Mouse (Mus musculus): ENCODE data around the gene Sufu. TPM values are rescaled to one million over a fixed set of nuclear protein-coding genes. Genes with fewer than 3 reads are reported as not detected.
A peak's percentile ranks its signal among the peaks of the same experiment; 100 is the strongest.

The Sufu gene
- total RNA-seq, 2 experiments from 2014 or later = 19.4 to 20.1 TPM

DNA sequence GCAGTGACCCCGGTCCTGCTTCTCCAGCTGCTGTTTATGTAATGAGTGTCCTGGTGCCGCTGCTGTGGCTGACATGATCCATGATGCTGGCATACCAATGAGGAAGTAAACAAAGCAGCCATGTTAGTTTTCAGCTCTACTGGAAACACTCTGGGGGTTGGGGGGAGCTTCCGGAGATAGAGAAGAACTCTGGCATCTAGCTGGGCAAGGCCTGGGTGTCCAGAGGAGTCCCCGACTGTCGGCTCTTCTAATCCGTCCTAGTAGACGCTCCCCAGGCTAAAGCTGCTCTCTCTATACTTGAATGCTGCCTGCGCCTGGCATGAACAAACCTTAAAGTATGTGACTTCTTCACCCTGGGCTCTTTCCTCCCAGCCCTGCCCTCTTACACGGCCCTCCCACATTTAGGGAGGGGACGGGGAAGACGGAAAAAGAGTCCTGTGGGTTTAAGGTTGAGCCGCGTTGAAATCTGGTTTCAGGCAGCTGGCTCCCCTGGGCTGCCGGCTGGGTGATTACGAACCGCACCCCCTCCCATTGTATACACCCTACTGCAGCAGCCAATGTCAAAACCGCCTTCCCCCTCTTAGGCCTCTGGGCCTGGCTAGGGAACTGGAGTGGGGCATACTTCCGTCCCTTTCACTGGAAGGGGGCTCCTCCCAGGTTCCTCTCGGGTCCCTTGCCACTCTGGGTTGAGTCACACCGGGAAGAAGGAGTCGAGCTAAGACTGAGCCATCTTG, 106.8 kb downstream of the Sufu start:
- no peak for DNase-seq (ENCODE audit: extremely low spot score in 1 of 2, low spot score in 2 of 2)

DNA sequence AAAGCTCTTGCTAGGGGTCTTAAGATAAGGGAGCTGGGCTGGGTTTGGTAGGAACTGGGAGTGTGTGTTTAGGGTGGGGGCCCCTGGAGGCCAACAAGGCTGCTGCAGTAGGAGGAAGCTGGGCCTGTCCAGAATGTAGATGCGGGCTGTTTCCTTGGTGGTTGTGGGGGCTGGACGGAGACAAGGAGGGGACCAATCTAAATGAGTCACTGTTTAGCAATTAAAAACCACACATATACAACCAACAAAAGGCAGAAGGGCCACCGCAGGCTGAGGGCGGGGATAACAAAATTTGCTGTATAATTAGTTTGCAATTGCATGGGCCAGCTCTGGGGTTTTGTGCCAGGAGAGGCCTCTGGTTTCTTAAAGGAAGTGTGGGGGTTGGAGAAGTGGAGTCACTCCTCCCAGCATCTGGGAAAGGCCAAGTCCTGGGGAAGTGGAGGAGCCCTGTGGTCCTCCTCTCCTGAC, 107.4 kb downstream of the Sufu start:
- peak overlapping the region; percentile 79 for H3K4me3 ChIP-seq
- peak; percentile 33 for TF ChIP-seq CTCF (IDR thresholded peaks at IDR 0.05)
- no peak for DNase-seq (ENCODE audit: extremely low spot score in 1 of 2, low spot score in 2 of 2)
- H3K27ac ChIP-seq = peak overlapping the region; percentile 99
- intact Hi-C loops (cut with DNase I) = loop anchor here (5.0 kb wide), 1 partner anchor 157 kb away; no protein-coding TSS in a partner anchor

More for the DNA sequence above, 106.8 kb downstream of the Sufu start:
- TF ChIP-seq CTCF (IDR thresholded peaks at IDR 0.05) = no peak
- H3K27ac ChIP-seq = peak overlapping the region; percentile 99
- intact Hi-C loops (cut with DNase I) = loop anchor here (2.0 to 5.0 kb wide), 2 partner anchors 69 to 156 kb away; partner anchors contain the start of genes Arl3 and Sfxn2
- peak overlapping the region; percentile 79 for H3K4me3 ChIP-seq

DNA sequence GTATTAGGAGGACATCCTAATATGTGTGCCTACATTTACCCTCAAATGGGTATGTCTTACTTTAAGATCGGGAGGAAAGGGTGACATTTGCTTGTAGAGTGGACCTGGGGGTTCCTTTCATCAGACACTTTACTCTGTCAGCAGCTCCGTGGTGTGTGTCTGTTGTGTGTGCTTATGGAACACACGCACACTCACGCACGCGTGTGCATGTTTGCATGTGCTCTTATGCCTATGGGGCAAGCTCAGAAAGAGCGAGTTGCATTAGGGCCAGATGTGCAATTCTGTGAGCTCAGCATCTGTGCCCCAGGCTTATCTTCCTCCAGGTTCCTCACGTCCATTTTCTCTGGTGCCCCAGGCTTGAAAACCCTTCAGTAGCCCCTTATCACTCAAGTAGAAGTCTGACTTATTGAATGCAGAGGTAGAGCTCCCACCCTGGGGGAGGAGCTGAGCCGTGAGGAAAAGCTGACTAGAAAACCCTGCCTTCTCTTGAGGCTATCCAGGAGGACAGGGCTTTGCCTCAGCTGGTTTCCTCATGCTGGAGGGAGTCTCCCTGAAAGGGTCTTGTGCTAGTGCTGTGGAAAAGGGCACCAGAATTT, 108.2 kb downstream of the Sufu start:
- peak overlapping the region; percentile 79 for H3K4me3 ChIP-seq
- intact Hi-C loops (cut with DNase I) = loop anchor here (5.0 kb wide), 1 partner anchor 158 kb away; no protein-coding TSS in a partner anchor
- no peak for DNase-seq (ENCODE audit: extremely low spot score in 1 of 2, low spot score in 2 of 2)
- no peak for TF ChIP-seq CTCF (IDR thresholded peaks at IDR 0.05)
- H3K27ac ChIP-seq = peak overlapping the region; percentile 99

DNA sequence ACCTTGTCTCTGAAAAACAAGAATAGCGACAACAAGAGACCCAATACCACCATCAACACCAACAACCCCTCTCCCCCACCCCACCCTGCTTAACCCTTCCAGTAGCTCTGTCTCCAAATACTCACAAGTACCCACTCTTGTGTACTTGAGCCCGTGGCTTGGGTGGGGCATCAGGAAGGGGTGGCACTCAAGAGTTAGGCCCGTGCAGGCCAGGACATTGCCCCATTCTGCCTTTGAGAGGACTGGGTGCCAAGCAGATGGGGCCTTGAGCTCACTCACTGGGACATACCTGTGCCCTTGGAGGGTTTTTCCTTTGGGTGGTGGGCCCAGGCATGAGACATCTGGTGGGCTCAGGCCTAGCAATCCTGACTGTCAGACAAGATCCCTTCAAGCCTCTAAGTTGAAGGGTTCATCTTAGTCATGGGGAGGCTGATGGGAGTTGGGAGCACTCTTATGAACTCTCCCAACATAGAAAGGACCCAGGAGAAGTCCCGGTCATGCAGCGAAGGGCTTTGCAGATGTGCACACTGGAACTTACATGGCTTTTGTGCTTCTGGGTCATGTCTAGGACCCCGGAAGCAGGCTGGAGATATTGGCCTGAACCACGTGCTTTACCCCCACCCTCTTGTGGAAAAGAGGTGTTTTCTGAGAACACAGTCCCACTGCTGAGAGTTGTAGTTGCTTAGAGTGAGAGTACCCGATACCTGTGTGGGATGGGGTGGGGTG, 109.1 kb downstream of the Sufu start:
- Histone ChIP-seq H3K27ac (peak overlapping the region; percentile 36; the same call in 1 of the 2 replicates), H3K4me3 (peak overlapping the region; percentile 79)
- intact Hi-C loops (cut with DNase I) = no loop called here
- no peak for TF ChIP-seq CTCF (IDR thresholded peaks at IDR 0.05)
- DNase-seq (ENCODE audit: extremely low spot score in 1 of 2, low spot score in 2 of 2) = no peak

DNA sequence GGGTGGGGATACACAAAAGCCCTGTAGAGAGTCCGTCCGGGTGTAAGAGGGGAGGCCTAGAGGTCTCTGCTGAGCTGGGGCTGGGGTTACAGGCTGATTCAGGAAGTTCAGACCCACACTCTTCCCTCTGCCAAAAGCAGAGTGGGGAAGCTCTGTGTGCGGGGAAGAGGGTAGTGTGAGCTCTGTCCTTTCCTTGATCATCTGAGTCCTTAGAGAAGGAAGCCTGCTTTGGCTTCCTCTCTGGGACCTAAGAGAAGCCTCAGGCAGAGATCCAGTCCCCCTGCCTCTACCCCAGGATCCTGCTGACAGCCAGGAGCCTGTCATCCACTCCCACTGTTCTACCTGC, 109.6 kb downstream of the Sufu start:
- no peak for TF ChIP-seq CTCF (IDR thresholded peaks at IDR 0.05)
- Histone ChIP-seq H3K4me3 (peak overlapping the region; percentile 79), H3K27ac (peak overlapping the region; percentile 62)
- intact Hi-C loops (cut with DNase I) = no loop called here
- no peak for DNase-seq (ENCODE audit: extremely low spot score in 1 of 2, low spot score in 2 of 2)

DNA sequence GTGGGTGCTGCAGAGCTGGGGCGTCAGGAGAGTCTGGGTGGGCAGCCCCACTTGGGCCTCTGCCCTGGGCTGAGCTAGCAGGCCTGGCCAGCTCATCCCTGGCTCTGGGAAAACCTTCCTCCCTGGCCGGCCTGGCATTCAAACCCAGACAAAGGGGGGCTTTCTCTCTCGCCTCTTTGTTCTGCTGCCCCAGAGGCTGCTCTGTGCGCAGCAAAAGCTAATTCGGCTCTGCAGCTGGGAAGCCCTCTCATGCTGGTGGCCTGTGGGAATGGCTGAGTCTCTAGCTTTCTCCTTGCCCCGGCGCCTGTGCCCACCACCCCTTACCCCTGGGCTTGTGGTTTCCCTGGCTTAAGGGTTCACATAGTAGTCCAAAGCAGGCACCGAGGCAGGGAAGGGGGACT, 110.5 kb downstream of the Sufu start:
- intact Hi-C loops (cut with DNase I) = no loop called here
- TF ChIP-seq CTCF (IDR thresholded peaks at IDR 0.05) = no peak; the same call in 1 of the 2 replicates
- DNase-seq (ENCODE audit: extremely low spot score in 1 of 2, low spot score in 2 of 2) = no peak
- H3K27ac ChIP-seq = peak overlapping the region; percentile 62
- H3K4me3 ChIP-seq = peak overlapping the region; percentile 1; the same call in 1 of the 2 replicates

DNA sequence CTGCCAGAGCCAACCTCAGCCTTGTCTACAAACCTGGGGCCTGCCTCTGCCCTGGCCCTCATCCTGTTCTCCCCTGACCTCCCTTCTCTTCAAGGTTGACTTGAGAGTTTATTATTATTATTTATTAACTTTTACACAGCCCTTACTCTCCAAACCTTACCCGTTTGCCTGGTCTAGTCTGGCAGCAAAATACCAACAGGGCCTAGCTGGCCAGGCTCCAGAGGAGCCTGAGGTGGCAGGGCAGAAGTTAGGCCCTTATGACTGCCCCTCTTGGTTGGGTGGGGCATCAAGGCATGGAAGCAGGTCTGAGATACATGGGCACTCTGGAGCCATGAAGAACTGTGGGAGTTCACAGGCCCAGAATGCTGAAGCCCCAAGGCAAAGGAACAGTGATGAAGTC, 111.1 kb downstream of the Sufu start:
- intact Hi-C loops (cut with DNase I) = no loop called here
- TF ChIP-seq CTCF (IDR thresholded peaks at IDR 0.05) = no peak
- H3K4me3 ChIP-seq = no peak overlapping the region
- DNase-seq (ENCODE audit: extremely low spot score in 1 of 2, low spot score in 2 of 2) = no peak
- peak overlapping the region; percentile 62 for H3K27ac ChIP-seq

DNA sequence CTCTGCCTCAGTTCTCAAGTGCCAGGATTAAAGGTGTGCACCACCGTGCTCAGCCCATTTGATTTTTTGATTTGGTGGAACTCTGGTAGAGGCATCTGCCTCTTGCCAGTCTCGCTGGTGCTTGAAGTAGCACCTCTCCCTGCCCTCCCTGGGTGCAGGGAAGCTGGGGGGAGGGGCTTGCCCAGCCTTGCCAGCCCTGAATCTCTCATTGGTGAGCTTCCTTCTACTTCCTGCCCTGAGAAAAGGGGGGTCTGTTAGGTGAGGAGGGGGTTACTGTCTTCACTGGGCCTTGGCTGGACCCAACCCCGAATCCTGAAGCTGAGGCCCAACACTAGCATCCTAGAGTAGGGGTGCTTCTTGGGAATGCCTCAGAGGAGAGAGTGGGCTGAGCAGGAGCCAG, 112.0 kb downstream of the Sufu start:
- TF ChIP-seq CTCF (IDR thresholded peaks at IDR 0.05) = no peak
- DNase-seq (ENCODE audit: extremely low spot score in 1 of 2, low spot score in 2 of 2) = no peak
- no peak overlapping the region for H3K4me3 ChIP-seq
- H3K27ac ChIP-seq = no peak overlapping the region; the same call in 1 of the 2 replicates
- intact Hi-C loops (cut with DNase I) = no loop called here

DNA sequence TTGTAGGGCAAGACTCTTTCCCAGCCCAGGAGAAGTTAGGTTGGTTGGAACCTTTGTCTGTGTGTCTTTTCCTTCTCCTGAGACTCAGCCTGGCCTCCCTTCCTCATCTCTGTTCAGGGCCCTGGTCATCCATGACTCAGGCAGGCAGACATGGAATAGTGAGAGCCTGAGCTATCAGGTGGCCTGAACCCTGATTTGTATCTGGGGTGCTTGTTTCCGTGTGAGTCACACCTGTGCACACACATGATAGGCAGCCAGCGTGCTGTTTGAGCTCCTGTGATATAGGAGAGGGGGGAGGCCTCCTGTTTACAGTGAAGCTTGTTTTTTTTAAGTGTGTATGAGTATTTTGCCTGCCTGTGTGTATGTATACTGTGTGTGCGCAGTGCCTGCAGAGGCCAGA, 112.5 kb downstream of the Sufu start:
- Histone ChIP-seq H3K4me3 (no peak overlapping the region), H3K27ac (no peak overlapping the region)
- no peak for TF ChIP-seq CTCF (IDR thresholded peaks at IDR 0.05)
- intact Hi-C loops (cut with DNase I) = no loop called here
- DNase-seq (ENCODE audit: extremely low spot score in 1 of 2, low spot score in 2 of 2) = no peak

DNA sequence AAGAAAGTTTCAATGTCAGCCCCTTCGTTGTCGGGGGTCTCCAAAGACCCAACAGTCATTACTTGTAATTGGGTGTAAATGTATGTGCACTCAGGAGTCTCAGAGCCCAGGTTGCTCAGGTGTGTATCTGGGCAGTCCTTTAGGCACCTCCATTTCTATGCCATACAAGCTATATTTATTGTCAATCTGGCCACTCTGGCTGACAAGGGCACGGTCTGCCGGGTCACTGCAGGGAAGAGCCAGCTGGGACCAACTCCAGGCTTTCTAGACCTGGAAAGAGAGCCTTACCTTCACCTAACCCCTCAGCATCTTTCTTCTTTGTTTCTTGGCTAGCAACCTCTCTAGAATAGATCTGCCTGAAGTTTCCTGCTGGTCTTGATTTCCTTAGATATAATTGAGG, 113.0 kb downstream of the Sufu start:
- H3K4me3 ChIP-seq = no peak overlapping the region
- H3K27ac ChIP-seq = no peak overlapping the region
- DNase-seq (ENCODE audit: extremely low spot score in 1 of 2, low spot score in 2 of 2) = no peak
- TF ChIP-seq CTCF (IDR thresholded peaks at IDR 0.05) = no peak
- intact Hi-C loops (cut with DNase I) = no loop called here

DNA sequence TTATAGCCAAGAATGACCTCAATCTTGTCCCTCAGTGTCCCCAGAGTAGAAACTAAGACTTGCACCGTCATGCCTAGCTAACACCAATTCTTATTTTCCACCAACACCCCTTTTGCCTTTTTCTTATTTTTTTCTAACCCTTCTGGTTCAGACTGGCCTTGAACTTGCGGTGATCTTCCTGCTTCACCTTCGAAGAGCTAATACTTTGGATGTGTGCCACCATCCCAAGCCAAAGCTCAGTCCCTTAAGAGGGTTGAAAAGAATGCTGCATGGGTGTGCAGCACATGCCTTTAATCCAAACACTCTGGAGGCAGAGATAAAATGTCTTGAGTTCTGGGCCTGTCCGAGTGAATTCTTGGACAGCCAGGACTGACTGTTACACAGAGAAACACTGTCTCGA, 113.7 kb downstream of the Sufu start:
- 0 out of 2 replicates have a peak overlapping the region, but pooled peaks have one; percentile 24 for H3K27ac ChIP-seq
- intact Hi-C loops (cut with DNase I) = no loop called here
- TF ChIP-seq CTCF (IDR thresholded peaks at IDR 0.05) = no peak

DNA sequence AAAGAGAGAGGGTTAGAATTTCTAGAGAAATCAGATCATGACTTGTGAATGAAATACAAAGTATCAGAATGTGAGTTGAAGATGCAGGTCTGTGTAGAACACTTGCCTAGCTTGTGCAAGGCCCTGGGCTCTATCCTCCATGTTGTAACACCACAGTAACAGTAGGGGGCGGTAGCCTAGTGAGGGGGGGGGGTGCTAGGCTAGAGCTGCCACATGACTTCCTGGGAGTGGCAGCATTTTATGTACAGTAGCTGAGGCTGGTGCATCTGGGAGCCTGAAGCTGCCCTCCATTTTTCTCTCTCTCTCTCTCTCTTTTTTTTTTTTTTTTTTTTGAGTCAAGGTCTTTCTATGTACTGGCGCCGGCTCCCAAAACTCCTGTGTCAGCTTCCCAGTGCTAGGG, 114.1 kb downstream of the Sufu start:
- Histone ChIP-seq H3K27ac (0 out of 2 replicates have a peak overlapping the region, but pooled peaks have one; percentile 24), H3K4me3 (no peak overlapping the region)
- intact Hi-C loops (cut with DNase I) = no loop called here
- peak; percentile 53 for TF ChIP-seq CTCF (IDR thresholded peaks at IDR 0.05)
- DNase-seq (ENCODE audit: extremely low spot score in 1 of 2, low spot score in 2 of 2) = no peak

More for the DNA sequence above, 113.7 kb downstream of the Sufu start:
- H3K4me3 ChIP-seq = no peak overlapping the region
- no peak for DNase-seq (ENCODE audit: extremely low spot score in 1 of 2, low spot score in 2 of 2)
